Mouse (Mus musculus) inflammation-experienced regulatory T-cells, adult 6 months (primary cell): ENCODE measurements around the gene Nfic. TPM values are rescaled to one million over a fixed set of nuclear protein-coding genes. Genes with fewer than 3 reads are reported as not detected.
A peak's percentile ranks its signal among the peaks of the same experiment; 100 is the strongest.

Experiments used
- ATAC-seq: one replicate; pipeline ENCODE4 v1.8.0; 2017
- polyA plus RNA-seq, 3 experiments: library from polyadenylated mRNA; unstranded; fragments of 100-300 nt; shearing (Covaris generic); gene quantifications; one replicate each; pipeline ENCODE4 v1.2.1; 2017

Nfic gene
- polyA plus RNA-seq, 3 experiments from 2014 or later, result 13.8 to 17.2 (median 15.0) TPM

DNA sequence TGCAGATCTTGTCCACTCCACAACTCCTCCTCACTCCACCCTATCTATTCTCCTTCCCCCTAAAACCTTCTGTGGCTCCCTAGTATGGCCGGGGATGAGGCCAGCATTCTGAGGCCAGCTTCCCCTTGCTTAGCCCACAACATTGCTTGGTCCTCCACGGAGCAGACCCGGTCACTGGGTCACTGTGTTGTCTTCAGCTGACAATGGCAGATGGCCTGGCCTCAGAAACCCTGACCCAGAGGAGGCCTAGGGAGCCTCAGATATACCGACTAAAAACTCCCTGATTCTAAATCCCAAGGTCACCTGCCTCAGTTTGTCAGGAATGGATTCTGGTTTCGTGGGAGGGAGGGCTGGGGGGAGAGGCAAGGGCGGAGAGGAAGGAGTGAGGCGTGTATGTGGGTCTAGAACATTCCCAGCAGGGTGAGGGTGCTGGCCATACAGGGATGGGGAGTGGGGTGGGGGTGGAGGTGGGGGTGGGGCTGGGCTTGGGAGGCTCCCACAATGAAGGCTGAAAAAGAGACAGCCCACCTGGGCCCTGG is 53.1 kb downstream of the Nfic start:
- ATAC-seq, result no peak

DNA sequence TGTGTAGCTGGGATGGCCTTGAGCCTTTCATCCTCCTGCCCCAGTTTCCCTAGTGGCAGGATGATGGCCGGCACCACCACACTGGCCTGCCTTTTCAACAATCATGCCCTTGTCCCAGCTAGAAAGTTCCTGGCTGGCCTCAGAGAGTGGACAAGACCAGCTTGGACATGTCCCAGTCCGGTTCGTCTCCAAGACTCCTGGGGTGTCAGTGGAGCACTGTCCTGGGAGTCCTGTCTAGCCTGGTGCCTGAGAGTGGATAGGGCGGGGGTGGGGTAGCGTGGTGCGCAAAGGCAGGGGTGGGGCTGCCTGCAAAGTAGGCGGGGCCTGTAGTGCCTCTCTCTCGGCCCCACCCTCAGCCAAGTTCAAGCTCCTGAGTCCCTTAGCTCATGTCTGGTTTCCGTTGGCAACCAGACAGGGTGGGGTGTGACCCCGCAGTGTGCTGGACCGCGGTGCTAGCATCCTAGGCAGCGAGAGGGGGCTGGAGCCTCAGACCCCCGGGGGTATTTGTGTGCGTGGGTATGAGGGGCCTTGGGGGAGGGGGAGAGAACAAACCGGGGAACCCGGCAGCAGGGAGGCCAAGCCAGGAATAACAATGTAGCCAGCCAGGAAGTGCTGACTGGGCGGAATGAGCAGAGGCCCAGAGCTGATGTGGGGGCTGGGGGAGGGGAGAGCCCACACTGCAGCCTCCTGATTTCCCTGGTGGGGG is 53.8 kb downstream of the Nfic start:
- peak; percentile 56 for ATAC-seq

- ATAC-seq, result no peak
Observed at GRCm38 (mm10) chr10:81401205-81401520, 54.3 kb downstream of the Nfic start.

DNA sequence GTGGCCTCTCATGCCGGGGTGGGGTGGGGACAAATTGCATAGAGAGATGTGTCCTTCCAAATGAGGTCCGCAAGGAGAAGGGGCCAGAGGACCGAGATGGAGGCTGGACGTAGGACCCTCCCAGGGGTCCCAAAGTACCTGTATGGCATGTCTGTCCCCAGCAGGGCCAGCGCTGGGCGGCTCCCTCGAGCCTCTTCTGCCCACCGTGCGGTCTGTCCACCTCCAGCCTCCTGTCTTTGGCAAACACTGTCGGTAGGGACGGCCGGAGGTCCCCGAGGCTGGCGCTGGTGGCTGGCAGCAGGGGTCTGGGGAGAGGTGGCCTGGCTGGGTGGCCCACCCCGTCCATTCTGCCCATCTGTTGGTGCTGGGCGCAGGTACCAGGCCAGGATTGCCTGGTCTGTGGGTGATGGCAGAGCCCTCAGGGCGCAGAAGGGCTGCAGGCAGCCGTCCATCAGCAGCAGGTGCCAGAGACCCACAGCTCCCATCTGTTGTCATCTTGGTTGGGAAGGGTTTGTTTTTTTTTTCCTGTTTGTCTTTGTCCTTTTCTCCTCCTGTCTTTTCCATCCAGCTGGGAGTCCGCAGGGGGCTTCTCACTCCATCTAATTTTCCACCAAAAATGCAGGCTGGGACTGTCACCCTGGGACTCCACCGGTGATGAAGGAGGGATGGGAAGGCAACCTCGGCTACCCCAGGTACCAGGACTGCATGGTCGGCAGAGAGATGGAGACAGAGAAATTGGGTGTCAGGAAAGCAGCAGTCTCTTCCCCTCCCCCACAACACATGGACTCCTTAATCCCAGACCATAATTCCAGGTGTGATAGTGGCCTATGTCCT is 54.8 kb downstream of the Nfic start:
- ATAC-seq, result no peak

- ATAC-seq, result no peak
Observed at GRCm38 (mm10) chr10:81399798-81400308, 55.6 kb downstream of the Nfic start.

- no peak for ATAC-seq
Observed at GRCm38 (mm10) chr10:81399296-81399695, 56.1 kb downstream of the Nfic start.

GRCm38 (mm10) chr10:81396749-81397148 is 58.7 kb downstream of the Nfic start:
- no peak for ATAC-seq

- ATAC-seq, result no peak
Observed at GRCm38 (mm10) chr10:81395865-81396264, 59.6 kb downstream of the Nfic start.

- ATAC-seq, result peak; percentile 54
Observed at GRCm38 (mm10) chr10:81395127-81395526, 60.3 kb downstream of the Nfic start.

- ATAC-seq, result no peak
Observed at GRCm38 (mm10) chr10:81393456-81394063, 61.9 kb downstream of the Nfic start.

- ATAC-seq, result no peak
Observed at GRCm38 (mm10) chr10:81392781-81393185, 62.7 kb downstream of the Nfic start, which contains the start of gene Smim24. Gene Smim24 (plus strand): TSS chr10:81393051.

GRCm38 (mm10) chr10:81392270-81392669 is 63.2 kb downstream of the Nfic start:
- no peak for ATAC-seq

- no peak for ATAC-seq
Observed at GRCm38 (mm10) chr10:81390678-81390965, 64.8 kb downstream of the Nfic start.

- peak; percentile 68 for ATAC-seq
Observed at GRCm38 (mm10) chr10:81389801-81390677, 65.4 kb downstream of the Nfic start.

DNA sequence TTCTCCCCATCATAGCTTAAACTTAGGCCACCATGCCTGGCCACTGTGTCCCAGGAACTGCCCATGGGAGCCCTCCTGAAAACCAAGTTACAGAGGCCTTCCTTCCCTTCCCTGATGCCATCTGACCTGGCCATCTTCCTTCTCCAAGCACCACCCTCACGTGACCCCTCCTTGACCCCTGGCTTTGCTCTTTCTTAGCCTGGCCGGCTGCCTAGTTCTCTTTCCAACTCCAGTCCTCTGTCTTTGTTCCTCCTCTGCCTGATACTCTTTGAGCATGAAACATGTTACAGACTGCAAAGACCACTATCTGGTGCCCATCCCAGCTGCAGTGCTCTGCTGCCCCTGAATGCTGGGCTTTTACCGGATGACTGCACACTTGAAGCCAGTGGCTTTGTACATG is 66.1 kb downstream of the Nfic start:
- ATAC-seq, result no peak

GRCm38 (mm10) chr10:81388505-81389055 is 66.9 kb downstream of the Nfic start, which contains the start of gene Gm48552:
Gene Gm48552 (plus strand): TSS chr10:81389005.
- no peak for ATAC-seq

- ATAC-seq, result no peak
Observed at GRCm38 (mm10) chr10:81387716-81388115, 67.7 kb downstream of the Nfic start.

DNA sequence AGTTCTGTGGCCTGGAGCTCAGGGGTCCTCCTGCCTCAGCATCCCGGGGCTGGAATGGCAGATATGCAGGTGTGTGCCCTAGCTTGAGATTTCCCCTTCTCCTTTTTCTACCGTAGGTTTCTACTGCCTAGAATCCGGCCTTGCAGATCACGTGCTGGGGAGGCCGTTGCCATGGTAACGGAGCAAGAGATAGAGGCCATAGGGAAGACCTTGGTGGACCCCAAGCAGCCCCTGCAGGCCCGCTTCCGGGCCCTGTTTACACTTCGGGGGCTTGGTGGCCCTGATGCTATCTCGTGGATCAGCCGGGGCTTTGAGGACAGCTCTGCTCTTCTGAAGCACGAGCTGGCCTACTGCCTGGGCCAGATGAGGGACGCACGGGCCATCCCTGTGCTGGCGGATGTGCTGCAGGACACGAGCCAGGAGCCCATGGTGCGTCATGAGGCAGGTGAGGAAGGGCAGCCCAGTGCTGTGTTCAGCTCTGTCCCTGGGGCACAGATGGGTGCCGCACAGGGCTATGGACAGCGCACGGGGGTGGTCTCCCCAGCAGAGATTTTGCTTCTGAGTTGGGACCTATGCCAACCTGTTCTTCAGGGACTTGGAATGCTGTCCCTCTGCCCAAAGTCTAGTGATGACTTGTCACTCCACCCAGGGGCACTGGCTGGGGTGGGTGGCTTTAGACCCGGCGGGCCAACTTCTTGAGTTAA is 69.7 kb downstream of the Nfic start:
- ATAC-seq, result no peak

DNA sequence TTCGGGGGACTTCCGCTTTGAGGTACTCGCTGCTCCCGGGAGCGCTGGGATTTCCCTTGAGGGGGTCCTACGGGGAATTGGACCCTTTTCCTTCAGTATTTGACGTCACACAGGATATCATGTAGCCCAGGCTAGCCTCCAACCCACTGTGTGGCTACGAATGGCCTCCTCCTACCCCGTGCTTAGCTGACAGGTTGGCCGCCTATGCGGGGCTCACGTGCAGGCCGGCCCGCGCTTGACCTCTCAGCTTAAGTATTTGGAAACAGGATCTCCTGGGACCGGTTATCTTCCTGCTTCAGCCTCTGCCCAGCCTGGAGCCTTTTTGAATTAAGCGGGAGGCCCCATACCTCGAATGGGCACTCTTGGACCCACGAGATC is 70.8 kb downstream of the Nfic start:
- no peak for ATAC-seq

DNA sequence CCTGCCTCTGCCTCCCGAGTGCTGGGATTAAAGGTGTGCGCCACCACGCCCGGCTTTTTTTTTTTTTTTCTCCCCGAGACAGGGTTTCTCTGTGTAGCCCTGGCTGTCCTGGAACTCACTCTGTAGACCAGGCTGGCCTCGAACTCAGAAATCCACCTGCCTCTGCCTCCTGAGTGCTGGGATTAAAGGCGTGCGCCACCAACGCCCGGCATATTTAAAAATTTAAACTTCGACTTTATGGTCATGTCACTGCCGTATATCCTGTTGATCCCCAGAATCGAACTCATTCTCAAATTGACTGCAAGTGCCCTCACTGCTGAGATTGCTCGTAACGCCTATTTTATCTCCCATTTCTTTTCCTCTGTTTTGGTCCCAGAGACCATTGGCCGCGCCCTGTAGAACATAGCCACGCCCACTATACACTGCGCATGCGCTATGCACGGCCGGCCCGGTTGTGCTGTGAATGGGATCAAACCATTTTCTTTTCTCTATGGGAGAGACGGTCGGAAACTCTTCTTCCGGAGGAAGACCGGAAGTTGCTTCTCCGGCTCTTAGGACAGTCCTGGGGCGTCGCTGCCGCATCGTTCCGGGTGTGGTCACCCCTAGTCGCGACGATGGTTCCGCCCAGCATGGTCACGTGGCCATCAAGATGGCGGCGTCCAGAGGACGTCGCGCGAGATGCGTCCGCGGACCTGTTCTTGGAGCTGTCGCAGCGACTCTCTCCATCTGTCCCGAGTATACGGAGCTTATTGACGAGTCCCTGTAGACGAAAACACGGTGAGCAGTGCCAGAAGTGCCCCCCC is 71.4 kb downstream of the Nfic start, which contains the start of the genes Dohh and Gm48551:
Gene Dohh, plus strand, starts transcription at position 627 of the 803 bp plus-strand sequence.
Gene Gm48551, plus strand, starts transcription at position 665 of the 803 bp plus-strand sequence.
- peak; percentile 94 for ATAC-seq
